Mouse (Mus musculus) 416B (cell line): Measurements from ENCODE around the gene Frem2.

Experiments
- DNase-seq: peaks from one replicate; pipeline ENCODE4 v3.0.0; 2011; ENCODE audit warnings: low read depth

The Frem2 gene

DNA sequence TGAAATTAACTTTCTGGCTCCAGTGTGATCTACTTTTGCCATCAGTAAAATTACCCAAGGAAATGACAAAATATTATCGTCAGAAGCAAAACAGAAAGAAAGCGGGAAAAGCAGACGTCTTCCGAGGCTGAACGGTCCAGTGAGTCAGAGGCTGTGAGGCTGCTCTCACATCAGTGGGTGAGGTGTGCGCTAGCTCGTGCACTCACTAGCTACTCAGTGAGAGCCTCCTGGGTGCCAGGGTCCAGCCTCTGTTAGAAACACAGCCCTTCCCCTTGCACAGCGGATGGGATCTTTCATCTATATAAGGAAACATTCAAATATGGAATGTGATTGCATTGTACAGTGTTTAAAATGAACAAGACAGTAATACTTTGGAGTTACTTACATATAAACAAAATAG is 36.8 kb downstream of the Frem2 start:
- no peak for DNase-seq

DNA sequence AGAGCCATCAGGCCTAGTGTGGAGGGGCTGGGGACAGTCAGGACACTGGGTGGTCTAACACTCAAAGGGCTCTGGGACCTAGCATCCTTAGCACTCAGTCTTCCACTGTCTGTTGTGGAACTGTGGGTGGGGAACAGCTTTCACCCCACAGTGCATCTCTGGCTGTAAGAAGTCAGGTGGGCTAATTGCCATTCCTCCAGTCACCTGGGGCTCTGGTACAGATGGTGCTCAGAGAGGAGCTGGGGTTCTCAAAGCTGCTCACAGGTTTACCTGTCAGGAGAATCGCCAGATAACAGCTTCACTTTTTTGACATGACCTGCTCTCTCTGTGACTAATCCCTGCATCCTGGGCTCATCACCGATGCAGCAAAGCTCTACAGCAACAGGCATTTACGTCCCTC is 46.0 kb downstream of the Frem2 start:
- DNase-seq: no peak

- no peak for DNase-seq
Measured at GRCm38 (mm10) chr3:53609851-53610250, 47.3 kb downstream of the Frem2 start.

GRCm38 (mm10) chr3:53600140-53600539 is 57.0 kb downstream of the Frem2 start:
- DNase-seq: no peak

GRCm38 (mm10) chr3:53599315-53599714 is 57.8 kb downstream of the Frem2 start:
- DNase-seq: no peak

- no peak for DNase-seq
Measured at GRCm38 (mm10) chr3:53598153-53598800, 58.9 kb downstream of the Frem2 start.

- no peak for DNase-seq
Measured at GRCm38 (mm10) chr3:53594471-53594870, 62.7 kb downstream of the Frem2 start.

DNA sequence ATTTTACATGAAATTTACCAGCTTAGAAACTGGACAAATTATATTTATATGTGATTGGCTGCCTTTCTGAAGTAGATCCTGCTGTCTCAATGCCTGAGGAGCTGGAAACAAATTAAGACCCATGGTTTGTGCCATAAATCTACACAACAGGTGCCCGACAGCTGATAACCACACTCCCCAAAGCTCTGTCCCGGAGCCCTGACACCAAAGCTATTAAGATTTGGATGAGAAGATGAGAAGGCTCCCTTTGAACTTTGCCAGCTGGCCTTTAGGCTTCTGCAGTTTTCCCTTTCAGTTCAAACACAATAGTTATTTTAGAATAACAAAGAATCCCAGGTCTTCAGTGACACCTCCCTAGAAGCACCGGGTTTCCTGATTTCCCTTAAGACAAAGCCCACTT is 63.4 kb downstream of the Frem2 start:
- DNase-seq: no peak

DNA sequence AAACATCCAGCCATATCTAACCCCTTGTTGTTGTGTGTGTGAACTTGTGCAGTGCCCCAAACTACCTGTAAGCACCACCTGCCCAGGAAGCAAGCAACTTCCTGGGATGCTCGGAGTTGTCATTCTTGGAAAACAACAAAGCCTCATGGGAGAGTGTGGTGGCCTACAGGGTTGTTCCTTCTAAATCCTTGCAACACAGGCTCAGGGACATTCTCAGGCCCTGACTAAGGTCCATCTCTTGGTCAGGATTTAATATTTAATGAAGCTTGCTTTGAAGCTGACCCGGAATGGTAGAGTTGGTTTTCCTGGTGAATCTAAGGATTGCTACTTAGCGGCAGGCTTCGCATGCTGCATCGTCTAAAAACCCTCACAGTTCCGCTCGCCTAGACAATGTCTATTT is 65.1 kb downstream of the Frem2 start:
- no peak for DNase-seq

- peak; percentile 46 for DNase-seq
Measured at GRCm38 (mm10) chr3:53590139-53590621, 67.0 kb downstream of the Frem2 start.

DNA sequence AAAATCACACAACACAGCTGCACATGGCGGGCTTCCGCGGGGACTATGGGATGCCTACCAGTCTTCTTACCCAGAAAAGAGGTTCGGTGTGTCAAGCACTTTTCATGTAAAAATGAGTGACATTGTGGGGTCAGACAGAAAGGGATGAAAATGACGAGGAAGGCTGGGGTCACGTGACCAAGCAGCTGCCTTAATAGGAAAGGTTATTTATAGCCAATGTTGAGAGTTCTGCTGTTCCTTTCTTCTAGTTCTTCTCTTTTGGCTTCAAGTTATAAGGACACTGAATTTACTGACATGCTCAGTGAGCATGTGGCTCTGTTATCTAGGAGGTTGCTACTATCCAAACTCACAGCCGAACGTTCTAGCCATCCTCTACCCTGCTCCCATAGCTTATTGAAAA is 73.9 kb downstream of the Frem2 start:
- no peak for DNase-seq

GRCm38 (mm10) chr3:53580596-53581254 is 76.4 kb downstream of the Frem2 start:
- no peak for DNase-seq

GRCm38 (mm10) chr3:53579121-53579704 is 77.9 kb downstream of the Frem2 start:
- DNase-seq: no peak

DNA sequence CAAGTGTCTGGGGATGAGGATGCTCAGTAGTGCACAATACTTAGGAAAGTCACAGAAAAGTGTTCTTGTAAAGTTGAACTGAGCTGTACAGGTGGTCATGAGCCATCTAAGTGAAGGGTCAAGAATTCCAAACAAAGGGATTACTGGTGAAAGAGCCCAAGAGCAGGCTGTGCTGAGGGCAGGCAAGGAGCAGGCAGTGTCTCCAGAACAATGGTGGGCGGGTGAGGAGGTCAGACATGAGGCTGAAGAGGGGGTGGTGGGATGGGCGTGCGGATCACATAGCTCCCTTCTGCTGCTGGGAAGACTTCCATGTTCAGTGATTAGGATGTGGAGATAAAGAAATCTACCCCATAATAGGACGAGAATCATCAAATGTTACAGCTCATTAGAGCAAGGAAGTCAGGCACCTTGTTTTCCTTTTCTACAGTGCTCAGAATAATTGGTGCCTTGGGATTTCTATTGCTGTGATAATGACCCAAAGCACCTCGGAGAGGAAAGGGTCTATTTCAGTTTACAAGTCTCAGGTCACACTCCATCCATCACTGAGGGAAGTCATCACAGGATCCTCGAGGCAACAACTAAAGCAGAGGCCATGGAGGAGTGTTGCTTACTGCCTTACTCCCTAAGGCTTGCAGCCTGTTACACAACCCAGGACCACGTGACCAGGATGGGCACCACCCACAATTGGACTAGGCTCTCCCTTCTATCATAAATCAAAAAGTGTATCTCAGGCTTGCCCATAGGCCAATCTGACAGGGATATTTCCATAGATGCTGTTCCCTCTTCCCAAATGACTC is 80.6 kb downstream of the Frem2 start:
- DNase-seq: no peak

- no peak for DNase-seq
Measured at GRCm38 (mm10) chr3:53574123-53574522, 83.0 kb downstream of the Frem2 start.

DNA sequence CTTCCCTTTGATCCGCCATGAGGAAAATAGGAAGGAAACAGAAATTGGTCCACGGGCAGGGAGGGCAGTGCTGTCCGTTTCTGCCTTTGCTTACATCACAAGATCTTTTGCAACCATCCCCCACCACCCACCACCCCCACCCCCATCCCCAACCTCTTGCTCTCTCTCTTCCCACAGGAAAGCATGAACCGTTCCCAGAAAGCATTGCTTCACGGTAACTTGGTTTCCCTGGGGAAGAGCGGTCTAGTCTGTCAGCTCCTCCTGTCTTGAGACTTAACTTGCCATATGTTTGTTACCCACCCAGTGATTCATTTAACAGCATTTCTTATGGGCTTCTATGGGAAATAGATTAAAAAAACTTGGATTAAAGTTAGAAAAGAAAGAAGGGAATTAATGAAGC is 85.5 kb downstream of the Frem2 start:
- DNase-seq: no peak

- no peak for DNase-seq
Measured at GRCm38 (mm10) chr3:53564521-53564920, 92.6 kb downstream of the Frem2 start.

DNA sequence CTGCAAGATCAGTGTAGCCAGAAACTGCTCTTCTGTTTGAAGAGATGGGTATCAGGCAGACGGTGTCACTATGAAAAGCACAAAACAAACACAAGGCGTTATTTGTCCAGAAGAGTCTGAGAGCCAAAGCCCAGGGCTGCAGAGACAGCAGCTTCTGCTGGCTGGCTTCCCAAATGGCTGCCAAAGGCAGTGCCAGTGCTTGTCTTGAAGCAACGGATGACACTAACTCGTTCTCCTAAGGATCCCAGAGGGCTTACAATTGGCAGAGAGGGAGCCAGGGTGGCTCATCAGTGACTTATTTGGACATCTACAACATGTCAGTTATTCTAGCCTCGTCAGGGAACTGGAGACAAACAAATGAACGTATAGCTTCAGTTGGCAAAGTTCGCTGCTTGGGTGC is 93.4 kb downstream of the Frem2 start:
- no peak for DNase-seq

DNA sequence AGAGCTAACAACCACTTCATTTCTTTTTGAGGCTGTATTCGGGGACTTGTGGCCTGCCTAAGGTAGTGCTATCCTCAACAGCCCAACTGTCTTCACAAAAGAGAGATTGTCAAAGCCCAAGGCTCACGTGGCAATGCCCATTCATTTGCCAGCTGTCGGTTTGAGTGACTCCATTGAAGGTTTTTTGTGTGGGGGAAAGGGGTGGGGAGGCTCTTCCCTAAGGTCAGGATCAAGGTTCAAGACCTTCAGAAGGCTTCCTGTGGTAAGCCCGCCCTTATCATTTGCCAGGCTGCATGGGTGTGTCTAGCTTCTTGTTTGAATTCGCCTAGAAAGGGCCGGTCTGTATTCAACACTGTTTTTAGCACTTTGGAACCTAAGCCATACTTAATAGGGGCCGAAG is 95.3 kb downstream of the Frem2 start:
- DNase-seq: no peak

DNA sequence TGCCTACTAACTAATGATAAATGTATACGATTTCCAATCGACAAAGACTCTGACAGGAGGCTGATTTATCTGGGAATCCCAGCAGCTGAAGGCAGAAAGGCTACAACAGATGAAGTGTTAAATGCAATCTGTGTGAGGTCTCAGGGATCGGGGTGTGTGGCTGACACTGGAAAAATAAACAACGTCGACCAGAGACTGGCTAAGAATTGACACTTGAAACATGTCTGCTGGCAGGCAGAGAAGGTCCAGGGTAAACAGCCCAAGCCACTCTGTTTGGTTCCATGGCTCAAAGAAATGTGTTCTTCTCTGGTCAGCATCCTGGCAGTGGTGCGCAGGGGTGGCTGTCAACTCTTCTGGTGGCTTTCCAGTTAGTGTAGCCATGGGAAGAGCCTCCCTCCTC is 98.1 kb downstream of the Frem2 start:
- DNase-seq: no peak

DNA sequence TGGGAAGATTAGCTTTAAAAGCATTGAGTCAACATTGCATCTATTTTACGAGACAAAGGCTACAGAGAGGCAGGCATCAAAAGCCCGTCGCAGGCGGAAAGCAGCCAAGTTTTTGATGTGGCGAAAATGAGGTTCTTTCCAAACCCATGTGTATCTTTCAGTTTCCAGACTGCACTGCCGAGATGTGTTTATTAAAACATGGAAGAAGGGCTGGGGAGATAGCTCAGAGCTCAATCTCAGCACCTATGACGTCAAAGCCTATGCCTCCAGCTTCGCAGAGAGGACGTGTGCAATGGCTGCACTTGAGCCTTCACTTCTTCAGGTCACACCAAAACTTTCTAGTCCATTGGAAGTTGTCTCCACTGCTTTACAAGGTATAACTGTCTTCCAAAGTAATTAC is 98.9 kb downstream of the Frem2 start:
- DNase-seq: no peak

GRCm38 (mm10) chr3:53557388-53558214 is 99.6 kb downstream of the Frem2 start:
- no peak for DNase-seq
